Mouse (Mus musculus): ENCODE measurements around the gene Stk11. TPM values are rescaled to one million over a fixed set of nuclear protein-coding genes. Genes with fewer than 3 reads are reported as not detected.

Stk11 gene
- total RNA-seq, 1 experiment, result 124 TPM

DNA sequence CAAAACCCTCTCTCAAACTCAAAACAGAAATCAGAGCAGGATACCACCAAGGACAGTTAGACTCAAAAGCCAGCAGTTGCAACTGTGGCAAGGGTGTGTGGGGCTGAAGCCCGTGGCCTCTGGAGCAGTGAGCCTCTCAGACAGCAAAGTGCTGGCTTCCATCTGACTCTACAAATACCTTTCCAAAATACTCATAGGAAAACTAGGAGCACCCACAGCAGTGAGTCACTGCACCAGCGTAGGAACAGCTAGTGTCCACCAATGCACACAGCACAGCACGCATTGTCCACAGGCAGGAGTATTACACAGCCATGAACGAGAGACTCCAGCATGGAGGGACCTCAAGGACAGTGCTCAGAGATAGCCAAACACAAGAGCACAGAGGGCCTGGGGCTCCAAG is 39.2 kb upstream of the Stk11 start:
- DNase-seq (ENCODE audit: low read depth, low spot score), result no peak
- Histone ChIP-seq H3K4me1 (ENCODE audit: control insufficient read depth in 2 of 2, insufficient read depth in 2 of 2, low read length in 2 of 2, poor library complexity in 1 of 2) (peaks cover 6 to 30% of the 10 kb centered on the region in 2 experiments; a peak in 3 of 4 replicates), H3K9ac (ENCODE audit: insufficient read depth, low read depth, low read length, poor library complexity, severe bottlenecking) (no peak overlapping the region), H3K36me3 (ENCODE audit: control insufficient read depth, insufficient read depth, low read length, poor library complexity, severe bottlenecking) (peaks cover 28% of the 10 kb centered on the region; the same call in 1 of the 2 replicates), H3K4me3 (ENCODE audit: insufficient read depth in 1 of 2, low read depth in 1 of 2, low read length in 2 of 2, poor library complexity in 1 of 2, severe bottlenecking in 1 of 2) (no peak overlapping the region), H3K9me3 (ENCODE audit: control insufficient read depth, insufficient read depth, low read depth, low read length) (no peaks in the 10 kb centered on the region), H3K27ac (ENCODE audit: insufficient read depth, low read depth, low read length, poor library complexity, severe bottlenecking) (0 out of 2 replicates have a peak overlapping the region, but pooled peaks have one; percentile 2)
- TF ChIP-seq MAFK (IDR thresholded peaks at IDR 0.05; ENCODE audit: insufficient read depth, low read depth, low read length), result no peak
- no peak for TF ChIP-seq HCFC1 (IDR thresholded peaks at IDR 0.05; ENCODE audit: borderline replicate concordance, insufficient read depth, low read length)
- TF ChIP-seq ZC3H11A (IDR thresholded peaks at IDR 0.05; ENCODE audit: borderline replicate concordance, low read depth, low read length), result no peak
- no peak for TF ChIP-seq CHD2 (IDR thresholded peaks at IDR 0.05; ENCODE audit: low read depth, low read length)
- TF ChIP-seq ZNF384 (IDR thresholded peaks at IDR 0.05; ENCODE audit: low read depth, low read length), result no peak
- in situ Hi-C loops (cut with MboI; ENCODE audit: low sequenced_read_pairs in 2 of 2, unreplicated experiment in 2 of 2), result no loop called here

DNA sequence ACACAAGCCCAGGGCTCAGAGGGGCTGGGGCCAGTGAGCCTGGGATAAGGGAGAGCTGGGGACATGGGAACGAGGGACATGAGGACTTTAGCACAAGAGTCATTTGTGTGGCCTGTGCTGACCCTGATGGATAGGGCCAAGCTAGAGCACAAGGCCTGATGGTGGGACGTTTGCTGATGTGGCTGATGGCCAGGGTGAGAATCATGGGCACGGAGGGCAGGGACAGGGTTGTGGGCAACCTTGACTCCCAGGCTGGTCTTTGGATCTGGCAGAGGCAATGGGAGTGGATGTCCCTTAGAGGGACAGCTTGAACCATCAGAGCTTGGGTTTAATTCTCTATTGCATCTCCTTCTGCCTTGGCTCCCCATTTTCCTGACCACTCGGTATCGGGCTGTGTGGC is 38.3 kb upstream of the Stk11 start:
- no peaks in the 10 kb centered on the region for H3K9me3 ChIP-seq (ENCODE audit: control insufficient read depth, insufficient read depth, low read depth, low read length)
- H3K4me3 ChIP-seq (ENCODE audit: insufficient read depth in 1 of 2, low read depth in 1 of 2, low read length in 2 of 2, poor library complexity in 1 of 2, severe bottlenecking in 1 of 2), result no peak overlapping the region
- TF ChIP-seq HCFC1 (IDR thresholded peaks at IDR 0.05; ENCODE audit: borderline replicate concordance, insufficient read depth, low read length), result no peak
- no peak for TF ChIP-seq ZNF384 (IDR thresholded peaks at IDR 0.05; ENCODE audit: low read depth, low read length)
- TF ChIP-seq ZC3H11A (IDR thresholded peaks at IDR 0.05; ENCODE audit: borderline replicate concordance, low read depth, low read length), result no peak
- H3K4me1 ChIP-seq (ENCODE audit: control insufficient read depth in 2 of 2, insufficient read depth in 2 of 2, low read length in 2 of 2, poor library complexity in 1 of 2), result peaks cover 6 to 30% of the 10 kb centered on the region in 2 experiments; a peak in 3 of 4 replicates
- H3K27ac ChIP-seq (ENCODE audit: insufficient read depth, low read depth, low read length, poor library complexity, severe bottlenecking), result no peak overlapping the region
- DNase-seq (ENCODE audit: low read depth, low spot score), result no peak
- no peak overlapping the region for H3K9ac ChIP-seq (ENCODE audit: insufficient read depth, low read depth, low read length, poor library complexity, severe bottlenecking)
- in situ Hi-C loops (cut with MboI; ENCODE audit: low sequenced_read_pairs in 2 of 2, unreplicated experiment in 2 of 2), result no loop called here
- H3K36me3 ChIP-seq (ENCODE audit: control insufficient read depth, insufficient read depth, low read length, poor library complexity, severe bottlenecking), result peaks cover 23% of the 10 kb centered on the region; the same call in 1 of the 2 replicates

GRCm38 (mm10) chr10:80078366-80078765 is 37.2 kb upstream of the Stk11 start:
- no peak overlapping the region for H3K27ac ChIP-seq (ENCODE audit: insufficient read depth, low read depth, low read length, poor library complexity, severe bottlenecking)
- peaks cover 4 to 24% of the 10 kb centered on the region in 2 experiments; a peak in 2 of 4 replicates for H3K4me1 ChIP-seq (ENCODE audit: control insufficient read depth in 2 of 2, insufficient read depth in 2 of 2, low read length in 2 of 2, poor library complexity in 1 of 2)
- no peak for DNase-seq (ENCODE audit: low read depth, low spot score)
- H3K36me3 ChIP-seq (ENCODE audit: control insufficient read depth, insufficient read depth, low read length, poor library complexity, severe bottlenecking), result peaks cover 24% of the 10 kb centered on the region; the same call in 1 of the 2 replicates
- H3K9ac ChIP-seq (ENCODE audit: insufficient read depth, low read depth, low read length, poor library complexity, severe bottlenecking), result no peak overlapping the region
- in situ Hi-C loops (cut with MboI; ENCODE audit: low sequenced_read_pairs in 2 of 2, unreplicated experiment in 2 of 2), result no loop called here
- no peak for TF ChIP-seq ZC3H11A (IDR thresholded peaks at IDR 0.05; ENCODE audit: borderline replicate concordance, low read depth, low read length)
- no peak for TF ChIP-seq HCFC1 (IDR thresholded peaks at IDR 0.05; ENCODE audit: borderline replicate concordance, insufficient read depth, low read length)
- no peak for TF ChIP-seq CHD2 (IDR thresholded peaks at IDR 0.05; ENCODE audit: low read depth, low read length)
- TF ChIP-seq MAFK (IDR thresholded peaks at IDR 0.05; ENCODE audit: insufficient read depth, low read depth, low read length), result no peak
- TF ChIP-seq ZNF384 (IDR thresholded peaks at IDR 0.05; ENCODE audit: low read depth, low read length), result no peak
- no peaks in the 10 kb centered on the region for H3K9me3 ChIP-seq (ENCODE audit: control insufficient read depth, insufficient read depth, low read depth, low read length)
- no peak overlapping the region for H3K4me3 ChIP-seq (ENCODE audit: insufficient read depth in 1 of 2, low read depth in 1 of 2, low read length in 2 of 2, poor library complexity in 1 of 2, severe bottlenecking in 1 of 2)

DNA sequence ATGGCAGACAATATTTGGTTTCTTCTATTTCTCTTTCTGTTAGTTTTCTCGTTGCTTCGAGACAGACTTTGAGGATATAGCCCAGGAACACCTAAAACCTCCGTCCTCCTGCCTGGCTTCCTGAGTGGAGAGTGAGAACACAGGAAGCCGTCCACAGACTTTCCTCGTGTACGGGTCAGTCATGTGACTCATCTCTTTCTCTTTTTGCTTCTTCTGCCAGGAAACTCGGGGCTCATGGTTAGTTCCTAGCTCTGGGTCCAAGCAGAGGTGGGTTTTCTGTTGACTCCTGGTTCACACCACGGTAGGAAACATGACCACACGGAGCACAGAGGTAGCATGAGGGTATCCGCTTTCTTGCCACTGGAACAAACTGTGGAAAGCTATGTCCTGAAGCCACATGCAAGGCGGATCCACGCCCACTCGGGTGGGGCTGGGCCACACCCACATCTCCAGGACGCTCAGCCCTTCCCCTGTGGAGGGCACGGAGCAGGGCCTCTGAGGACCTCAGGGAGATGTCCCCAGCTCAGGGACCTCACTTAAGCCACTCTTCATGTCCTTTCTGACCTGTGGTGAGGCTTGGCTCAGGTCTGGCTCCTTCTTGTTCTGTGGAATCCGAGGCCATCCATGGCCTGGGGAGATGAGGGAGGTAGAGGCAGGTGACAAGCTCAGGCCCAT is 35.1 kb upstream of the Stk11 start:
- Histone ChIP-seq H3K4me1 (ENCODE audit: control insufficient read depth in 2 of 2, insufficient read depth in 2 of 2, low read length in 2 of 2, poor library complexity in 1 of 2) (peaks cover 0 to 16% of the 10 kb centered on the region in 2 experiments; a peak in 2 of 4 replicates), H3K4me3 (ENCODE audit: insufficient read depth in 1 of 2, low read depth in 1 of 2, low read length in 2 of 2, poor library complexity in 1 of 2, severe bottlenecking in 1 of 2) (no peak overlapping the region), H3K9me3 (ENCODE audit: control insufficient read depth, insufficient read depth, low read depth, low read length) (no peaks in the 10 kb centered on the region), H3K27ac (ENCODE audit: insufficient read depth, low read depth, low read length, poor library complexity, severe bottlenecking) (no peak overlapping the region), H3K9ac (ENCODE audit: insufficient read depth, low read depth, low read length, poor library complexity, severe bottlenecking) (peak overlapping the region; percentile 5; the same call in 1 of the 2 replicates), H3K36me3 (ENCODE audit: control insufficient read depth, insufficient read depth, low read length, poor library complexity, severe bottlenecking) (peaks cover 27% of the 10 kb centered on the region; the same call in 1 of the 2 replicates)
- in situ Hi-C loops (cut with MboI; ENCODE audit: low sequenced_read_pairs in 2 of 2, unreplicated experiment in 2 of 2), result no loop called here
- TF ChIP-seq ZC3H11A (IDR thresholded peaks at IDR 0.05; ENCODE audit: borderline replicate concordance, low read depth, low read length) (no peak), HCFC1 (IDR thresholded peaks at IDR 0.05; ENCODE audit: borderline replicate concordance, insufficient read depth, low read length) (no peak), CHD2 (IDR thresholded peaks at IDR 0.05; ENCODE audit: low read depth, low read length) (no peak), ZNF384 (IDR thresholded peaks at IDR 0.05; ENCODE audit: low read depth, low read length) (no peak), MAFK (IDR thresholded peaks at IDR 0.05; ENCODE audit: insufficient read depth, low read depth, low read length) (no peak)
- DNase-seq (ENCODE audit: low read depth, low spot score), result no peak
